Mouse (Mus musculus) spleen, adult 2 months (tissue): ENCODE measurements around the gene Rcsd1. TPM values are rescaled to one million over a fixed set of nuclear protein-coding genes. Genes with fewer than 3 reads are reported as not detected.

ENCODE experiments used
- DNase-seq, 2 experiments: peaks; one replicate each; pipeline versions ENCODE4 v3.0.0 to v3.0.0-alpha.2; 2012 to 2021; ENCODE audit warnings: low spot score in 2 of 2, low read depth in 1 of 2
- H3K27ac ChIP-seq: fragments of 200-500 bp; 2 replicates; pipeline ENCODE4 v1.5.1; 2012; ENCODE audit warnings: low read length, inconsistent platforms; ENCODE audit not compliant: insufficient read depth
- H3K27me3 ChIP-seq: fragments of 200-500 bp; 2 replicates; pipeline ENCODE4 v1.6.1; 2012; ENCODE audit warnings: mild to moderate bottlenecking, moderate library complexity, low read length, inconsistent platforms; ENCODE audit not compliant: control insufficient read depth, insufficient read depth
- H3K36me3 ChIP-seq: fragments of 200-500 bp; 2 replicates; pipeline ENCODE4 v1.6.1; 2012; ENCODE audit warnings: mild to moderate bottlenecking, low read length, inconsistent platforms; ENCODE audit not compliant: control insufficient read depth, insufficient read depth
- H3K4me1 ChIP-seq: fragments of 200-500 bp; 2 replicates; pipeline ENCODE4 v1.6.1; 2011; ENCODE audit warnings: inconsistent platforms; ENCODE audit not compliant: control insufficient read depth, insufficient read depth, insufficient read length
- H3K4me3 ChIP-seq: fragments of 200-500 bp; 2 replicates; pipeline ENCODE4 v1.5.1; 2011; ENCODE audit warnings: mild to moderate bottlenecking, inconsistent platforms; ENCODE audit not compliant: insufficient read depth, insufficient read length; ENCODE audit errors: extremely low read depth
- CTCF ChIP-seq: fragments of 200-500 bp; IDR thresholded peaks from 2 replicates; pipeline ENCODE4 v1.5.1; 2011; ENCODE audit warnings: mild to moderate bottlenecking, inconsistent platforms; ENCODE audit not compliant: insufficient read depth, insufficient read length, insufficient replicate concordance; ENCODE audit errors: extremely low read depth
- POLR2A ChIP-seq: fragments of 200-500 bp; IDR thresholded peaks from 2 replicates; pipeline ENCODE4 v1.6.1; 2011; ENCODE audit warnings: low read depth, low read length, inconsistent platforms
- WGBS: fragments of 180-500 bp; shearing (Covaris S2); methylation state at CpG from one replicate; pipeline ENCODE4 v1.1.7; 2018; 5-methylcytosine and 5-hydroxymethylcytosine counted together
- polyA plus RNA-seq: library from polyadenylated mRNA; depleted of rRNA; stranded (reverse); fragments of >200 nt; gene quantifications from 2 replicates; pipeline ENCODE4 v1.2.3, GENCODE M21; 2012

Gene Rcsd1
- polyA plus RNA-seq, 1 experiment, result 68.3 TPM

- no peak for DNase-seq
- TF ChIP-seq POLR2A (no peak), CTCF (no peak)
- Histone ChIP-seq H3K4me1 (peaks cover 8% of the 10 kb centered on the region; the same call in 1 of the 2 replicates), H3K4me3 (no peak overlapping the region), H3K27ac (no peak overlapping the region), H3K36me3 (no peaks in the 10 kb centered on the region), H3K27me3 (no peaks in the 10 kb centered on the region)
- WGBS, result 9% methylated on average over 1 of the region's 1 CpGs
Measured at GRCm38 (mm10) chr1:165730129-165730528, 20.6 kb upstream of the Rcsd1 start.

- Histone ChIP-seq H3K27me3 (no peaks in the 10 kb centered on the region), H3K36me3 (no peaks in the 10 kb centered on the region), H3K4me1 (peaks cover 18% of the 10 kb centered on the region; the same call in 1 of the 2 replicates), H3K4me3 (no peak overlapping the region), H3K27ac (no peak overlapping the region)
- TF ChIP-seq POLR2A (no peak), CTCF (no peak)
- WGBS, result 93% methylated on average over 3 of the region's 3 CpGs
- no peak for DNase-seq
Measured at GRCm38 (mm10) chr1:165728057-165728639, 18.6 kb upstream of the Rcsd1 start.

GRCm38 (mm10) chr1:165726986-165727385 lies 17.4 kb upstream of the Rcsd1 start:
- H3K4me3 ChIP-seq, result no peak overlapping the region
- no peaks in the 10 kb centered on the region for H3K27me3 ChIP-seq
- TF ChIP-seq CTCF (no peak), POLR2A (no peak)
- 81% methylated on average over 1 of the region's 1 CpGs for WGBS
- no peaks in the 10 kb centered on the region for H3K36me3 ChIP-seq
- DNase-seq, result no peak
- H3K27ac ChIP-seq, result no peak overlapping the region
- peaks cover 18% of the 10 kb centered on the region; the same call in 1 of the 2 replicates for H3K4me1 ChIP-seq

GRCm38 (mm10) chr1:165725039-165725644 lies 15.6 kb upstream of the Rcsd1 start:
- Histone ChIP-seq H3K4me1 (peaks cover 11% of the 10 kb centered on the region; the same call in 1 of the 2 replicates), H3K27me3 (no peaks in the 10 kb centered on the region), H3K27ac (no peak overlapping the region), H3K36me3 (no peaks in the 10 kb centered on the region), H3K4me3 (no peak overlapping the region)
- TF ChIP-seq POLR2A, result no peak
- no peak for TF ChIP-seq CTCF
- no peak for DNase-seq
- 71% methylated on average over 4 of the region's 4 CpGs for WGBS

- no peak for DNase-seq
- H3K27me3 ChIP-seq, result no peaks in the 10 kb centered on the region
- H3K4me1 ChIP-seq, result peaks cover 11% of the 10 kb centered on the region; the same call in 1 of the 2 replicates
- H3K36me3 ChIP-seq, result no peaks in the 10 kb centered on the region
- H3K4me3 ChIP-seq, result no peak overlapping the region
- 36% methylated on average over 11 of the region's 11 CpGs for WGBS
- no peak overlapping the region for H3K27ac ChIP-seq
- no peak for TF ChIP-seq POLR2A
- TF ChIP-seq CTCF, result no peak
Measured at GRCm38 (mm10) chr1:165724219-165725033, 14.9 kb upstream of the Rcsd1 start.

GRCm38 (mm10) chr1:165722531-165723123 lies 13.1 kb upstream of the Rcsd1 start:
- Histone ChIP-seq H3K4me1 (peaks cover 14% of the 10 kb centered on the region; the same call in 1 of the 2 replicates), H3K36me3 (no peaks in the 10 kb centered on the region), H3K4me3 (no peak overlapping the region), H3K27me3 (no peaks in the 10 kb centered on the region), H3K27ac (no peak overlapping the region)
- no peak for DNase-seq
- 71% methylated on average over 9 of the region's 9 CpGs for WGBS
- TF ChIP-seq POLR2A, result no peak
- TF ChIP-seq CTCF, result no peak
